Mouse (Mus musculus) MEL (cell line): ENCODE results near the gene Tnfrsf12a. TPM values are rescaled to one million over a fixed set of nuclear protein-coding genes. Genes with fewer than 3 reads are reported as not detected.
A peak's percentile ranks its signal among the peaks of the same experiment; 100 is the strongest.

Source experiments
- DNase-seq: peaks from one replicate; pipeline ENCODE4 v3.0.0; 2011; ENCODE audit warnings: low read depth, low spot score
- H3K27ac ChIP-seq: 2 replicates; pipeline ENCODE4 v1.5.1; 2012; ENCODE audit warnings: low read depth, mild to moderate bottlenecking, control low read depth, low read length, moderate library complexity; ENCODE audit not compliant: control insufficient read depth
- H3K27me3 ChIP-seq, 2 experiments: fragments of 150-350 bp in 1 of 2; sonication (generic) in 1 of 2; 2 replicates each; pipeline ENCODE4 v1.6.1; 2012; ENCODE audit warnings: low read length in 2 of 2, mild to moderate bottlenecking in 2 of 2, improper control_type of control experiment in 1 of 2, moderate library complexity in 1 of 2; ENCODE audit not compliant: insufficient read depth in 2 of 2, control insufficient read depth in 1 of 2
- H3K36me3 ChIP-seq, 2 experiments: 2 replicates each; pipeline ENCODE4 v1.6.1; 2012 to 2014; ENCODE audit warnings: low read length in 2 of 2, improper control_type of control experiment in 1 of 2, inconsistent platforms in 1 of 2, mild to moderate bottlenecking in 1 of 2; ENCODE audit not compliant: insufficient read depth in 2 of 2, control insufficient read depth in 1 of 2
- H3K4me1 ChIP-seq, 2 experiments: fragments of 150-350 bp in 1 of 2; sonication (generic) in 1 of 2; 2 replicates each; pipeline ENCODE4 v1.6.1; 2012; ENCODE audit warnings: low read length in 2 of 2, improper control_type of control experiment in 1 of 2, mild to moderate bottlenecking in 1 of 2; ENCODE audit not compliant: insufficient read depth in 2 of 2, control insufficient read depth in 1 of 2
- H3K4me3 ChIP-seq, 2 experiments: fragments of 150-350 bp in 1 of 2; sonication (generic) in 1 of 2; 2 replicates each; pipeline ENCODE4 v1.5.1; 2012; ENCODE audit warnings: low read depth in 2 of 2, low read length in 2 of 2, mild to moderate bottlenecking in 2 of 2, moderate library complexity in 2 of 2, control low read depth in 1 of 2, improper control_type of control experiment in 1 of 2; ENCODE audit not compliant: control insufficient read depth in 1 of 2, insufficient read depth in 1 of 2
- H3K79me2 ChIP-seq: 2 replicates; pipeline ENCODE4 v1.6.1; 2012; ENCODE audit warnings: mild to moderate bottlenecking, low read length, moderate library complexity; ENCODE audit not compliant: control insufficient read depth, poor library complexity, insufficient read depth
- H3K9ac ChIP-seq: 2 replicates; pipeline ENCODE4 v1.6.1; 2012; ENCODE audit warnings: low read depth, mild to moderate bottlenecking, control low read depth, low read length, moderate library complexity; ENCODE audit not compliant: control insufficient read depth, poor library complexity, severe bottlenecking
- H3K9me3 ChIP-seq: fragments of 150-350 bp; sonication (generic); replicated peaks from 2 replicates; pipeline ENCODE4 v1.6.1; 2012; ENCODE audit warnings: mild to moderate bottlenecking, low read length, improper control_type of control experiment, moderate library complexity; ENCODE audit not compliant: insufficient read depth
- CHD2 ChIP-seq: IDR thresholded peaks from 2 replicates; pipeline ENCODE4 v1.6.1; 2011; ENCODE audit warnings: low read length, improper control_type of control experiment
- CTCF ChIP-seq, 3 experiments: IDR thresholded peaks in 2 of 3; conservative IDR thresholded peaks in 1 of 3; 2 replicates each; pipeline ENCODE4 v1.5.1; 2011 to 2012; ENCODE audit warnings: low read length in 3 of 3, low read depth in 2 of 3, mild to moderate bottlenecking in 2 of 3, improper control_type of control experiment in 1 of 3, inconsistent platforms in 1 of 3, mixed read lengths in 1 of 3, moderate library complexity in 1 of 3; ENCODE audit not compliant: control insufficient read depth in 1 of 3, insufficient read depth in 1 of 3, poor library complexity in 1 of 3, severe bottlenecking in 1 of 3
- E2F4 ChIP-seq: IDR thresholded peaks from 2 replicates; pipeline ENCODE4 v1.6.1; 2011; ENCODE audit warnings: low read depth, low read length, improper control_type of control experiment, borderline replicate concordance
- ELF1 ChIP-seq: IDR thresholded peaks from 2 replicates; pipeline ENCODE4 v1.6.1; 2014; ENCODE audit warnings: low read depth, mild to moderate bottlenecking, inconsistent platforms, low read length, improper control_type of control experiment, moderate library complexity
- ETS1 ChIP-seq: IDR thresholded peaks from 2 replicates; pipeline ENCODE4 v1.6.1; 2012; ENCODE audit warnings: low read depth, mild to moderate bottlenecking, inconsistent platforms, low read length, improper control_type of control experiment, moderate library complexity
- GABPA ChIP-seq: IDR thresholded peaks from 2 replicates; pipeline ENCODE4 v1.6.1; 2012; ENCODE audit warnings: low read depth, mild to moderate bottlenecking, inconsistent platforms, low read length, improper control_type of control experiment, moderate library complexity
- GATA1 ChIP-seq: IDR thresholded peaks from 2 replicates; pipeline ENCODE4 v1.6.1; 2011; ENCODE audit warnings: low read depth, low read length, improper control_type of control experiment
- MAX ChIP-seq: IDR thresholded peaks from 2 replicates; pipeline ENCODE4 v1.6.1; 2011; ENCODE audit warnings: low read length, improper control_type of control experiment
- MAZ ChIP-seq: IDR thresholded peaks from 2 replicates; pipeline ENCODE4 v1.6.1; 2012; ENCODE audit warnings: low read depth, mild to moderate bottlenecking, inconsistent platforms, low read length, improper control_type of control experiment
- MEF2A ChIP-seq: IDR thresholded peaks from 2 replicates; pipeline ENCODE4 v1.6.1; 2014; ENCODE audit warnings: low read depth, mild to moderate bottlenecking, inconsistent platforms, low read length, improper control_type of control experiment; ENCODE audit not compliant: poor library complexity, insufficient replicate concordance, severe bottlenecking; ENCODE audit errors: extremely low read depth
- MXI1 ChIP-seq: IDR thresholded peaks from 2 replicates; pipeline ENCODE4 v1.6.1; 2011; ENCODE audit warnings: mild to moderate bottlenecking, low read depth, low read length, improper control_type of control experiment
- MYB ChIP-seq: IDR thresholded peaks from 2 replicates; pipeline ENCODE4 v1.6.1; 2011; ENCODE audit warnings: mild to moderate bottlenecking, low read depth, low read length, improper control_type of control experiment
- MYC ChIP-seq: IDR thresholded peaks from 2 replicates; pipeline ENCODE4 v1.6.1; 2011; ENCODE audit warnings: low read depth, mild to moderate bottlenecking, low read length, improper control_type of control experiment, moderate library complexity
- NELFE ChIP-seq: IDR thresholded peaks from 2 replicates; pipeline ENCODE4 v1.6.1; 2011; ENCODE audit warnings: low read depth, low read length, improper control_type of control experiment
- NRF1 ChIP-seq: IDR thresholded peaks from 2 replicates; pipeline ENCODE4 v1.6.1; 2014; ENCODE audit warnings: low read depth, mild to moderate bottlenecking, inconsistent platforms, low read length, improper control_type of control experiment, moderate library complexity; ENCODE audit not compliant: poor library complexity, insufficient read depth, severe bottlenecking
- POLR2A ChIP-seq, 2 experiments: IDR thresholded peaks; 2 replicates each; pipeline ENCODE4 v1.6.1; 2011 to 2012; ENCODE audit warnings: low read length in 2 of 2, mild to moderate bottlenecking in 2 of 2, control low read depth in 1 of 2, improper control_type of control experiment in 1 of 2, low read depth in 1 of 2, moderate library complexity in 1 of 2; ENCODE audit not compliant: control insufficient read depth in 1 of 2, insufficient read depth in 1 of 2, poor library complexity in 1 of 2
- POLR2AphosphoS2 ChIP-seq: IDR thresholded peaks from 2 replicates; pipeline ENCODE4 v1.6.1; 2011; ENCODE audit warnings: low read length, improper control_type of control experiment
- RAD21 ChIP-seq: IDR thresholded peaks from 2 replicates; pipeline ENCODE4 v1.6.1; 2011; ENCODE audit warnings: mild to moderate bottlenecking, low read depth, low read length, improper control_type of control experiment
- SIN3A ChIP-seq: IDR thresholded peaks from 2 replicates; pipeline ENCODE4 v1.6.1; 2012; ENCODE audit warnings: low read length, improper control_type of control experiment, inconsistent platforms
- SMC3 ChIP-seq: IDR thresholded peaks from 2 replicates; pipeline ENCODE4 v1.6.1; 2011; ENCODE audit warnings: low read depth, low read length, improper control_type of control experiment
- TBP ChIP-seq: IDR thresholded peaks from 2 replicates; pipeline ENCODE4 v1.8.0; 2011; ENCODE audit warnings: low read depth, low read length, improper control_type of control experiment
- TCF12 ChIP-seq: IDR thresholded peaks from 2 replicates; pipeline ENCODE4 v1.6.1; 2014; ENCODE audit warnings: low read depth, mild to moderate bottlenecking, inconsistent platforms, low read length, improper control_type of control experiment, moderate library complexity
- USF1 ChIP-seq: IDR thresholded peaks from 2 replicates; pipeline ENCODE4 v1.6.1; 2014; ENCODE audit warnings: low read depth, mild to moderate bottlenecking, inconsistent platforms, low read length, improper control_type of control experiment, moderate library complexity
- ZC3H11A ChIP-seq: IDR thresholded peaks from 2 replicates; pipeline ENCODE4 v1.6.1; 2012; ENCODE audit warnings: low read depth, mild to moderate bottlenecking, inconsistent platforms, low read length, improper control_type of control experiment
- ZKSCAN1 ChIP-seq: IDR thresholded peaks from 2 replicates; pipeline ENCODE4 v1.6.1; 2012; ENCODE audit warnings: low read depth, mild to moderate bottlenecking, inconsistent platforms, low read length, improper control_type of control experiment, moderate library complexity
- ZMIZ1 ChIP-seq: IDR thresholded peaks from 2 replicates; pipeline ENCODE4 v1.6.1; 2012; ENCODE audit warnings: low read depth, mild to moderate bottlenecking, inconsistent platforms, low read length, improper control_type of control experiment, moderate library complexity
- polyA plus RNA-seq, 2 experiments: library from polyadenylated mRNA; stranded (reverse) in 1 of 2; unstranded in 1 of 2; fragments of >175 nt in 1 of 2; fragments of >200 nt in 1 of 2; gene quantifications; 2 replicates each; pipeline versions ENCODE4 v1.2.1 to v1.2.4; 2012; ENCODE audit warnings: low replicate concordance in 2 of 2, low read depth in 1 of 2; ENCODE audit not compliant: insufficient read length in 2 of 2, insufficient read depth in 1 of 2, missing spikeins in 1 of 2
- total RNA-seq: library from RNA; depleted of rRNA; stranded (reverse); fragments of 300-350 nt; gene quantifications from 2 replicates; pipeline ENCODE4 v1.2.3, GENCODE M21; 2012

Tnfrsf12a gene
- total and polyA plus RNA-seq, 3 experiments, result 14.7 to 18.8 TPM; not detected in 1

DNA sequence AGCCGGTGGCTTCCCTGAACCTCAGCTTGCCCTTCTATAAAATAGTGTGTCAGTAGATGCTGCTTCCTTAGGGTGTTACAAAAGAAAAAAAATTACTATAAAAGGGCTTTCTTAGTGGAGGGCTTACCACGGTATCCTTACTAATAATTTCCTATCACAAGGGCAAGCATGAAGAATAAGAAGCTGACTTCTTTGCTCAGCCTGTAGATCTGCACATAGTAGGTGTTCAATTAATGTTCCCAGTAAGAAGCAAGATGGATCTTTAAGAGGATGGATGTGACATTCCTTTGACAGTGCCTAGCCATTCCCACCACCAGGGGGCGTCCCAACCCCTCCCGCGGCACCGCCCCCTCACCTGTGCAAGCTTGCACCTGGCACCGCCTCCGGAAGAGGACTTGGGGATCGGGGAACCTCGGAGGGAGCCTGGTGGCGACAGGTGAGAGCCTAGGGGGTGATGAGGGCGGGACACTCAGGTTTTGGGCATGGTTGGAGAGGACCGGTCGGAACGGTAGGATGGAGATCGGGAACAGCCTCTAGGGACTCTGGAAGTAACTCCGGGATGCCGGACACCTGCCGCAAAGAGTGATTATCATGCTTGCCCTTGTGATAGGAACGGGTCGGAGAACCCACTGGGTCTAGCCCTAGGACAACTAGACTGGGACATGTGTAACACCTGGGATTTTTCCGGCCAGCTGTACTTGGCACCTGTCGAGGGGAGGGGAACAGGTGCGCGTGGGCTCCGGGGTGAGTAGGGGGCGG lies 17.0 kb downstream of the Tnfrsf12a start, which contains the start of gene Bicdl2:
Gene Bicdl2 (plus strand): TSS at position 390 of the 759 bp plus-strand sequence.
- TF ChIP-seq MAZ (no peak), ELF1 (no peak), SIN3A (no peak), MYC (no peak), NRF1 (no peak), SMC3 (peak; percentile 62), TCF12 (no peak), ZC3H11A (0 out of 2 replicates have a peak, but pooled peaks have one; percentile 10), MEF2A (no peak), MYB (no peak), USF1 (no peak), RAD21 (peak; percentile 20), CHD2 (no peak), POLR2AphosphoS2 (no peak), MAX (no peak), POLR2A (IDR thresholded peaks at IDR 0.05; ENCODE audit: control insufficient read depth in 1 of 2, insufficient read depth in 1 of 2, low read depth in 1 of 2, low read length in 2 of 2, poor library complexity in 1 of 2) (no peak), ZKSCAN1 (peak; percentile 91), ETS1 (no peak), TBP (no peak), MXI1 (no peak), NELFE (no peak), E2F4 (no peak), GATA1 (no peak), GABPA (no peak), CTCF (IDR thresholded peaks at IDR 0.05 in 2 of 3, conservative IDR thresholded peaks at IDR 0.05 in 1 of 3; ENCODE audit: control insufficient read depth in 1 of 3, insufficient read depth in 1 of 3, low read depth in 2 of 3, low read length in 3 of 3, poor library complexity in 1 of 3, severe bottlenecking in 1 of 3) (peak; percentile 66 to 79 (median 68)), ZMIZ1 (no peak)
- TF ChIP-seq, all 39 proteins: peak for 5
- Histone ChIP-seq H3K9ac (no peak within 1 kb of the TSS), H3K27me3 (no peaks in the 10 kb centered on the region; a peak in 2 of 4 replicates), H3K9me3 (no peaks in the 10 kb centered on the region), H3K79me2 (no peaks in the 10 kb centered on the region), H3K27ac (no peak within 1 kb of the TSS), H3K4me3 (no peak within 1 kb of the TSS), H3K36me3 (no peaks in the 10 kb centered on the region), H3K4me1 (peaks cover 0 to 4% of the 10 kb centered on the region in 2 experiments; a peak in 2 of 4 replicates)
- DNase-seq, result no peak
